Mouse (Mus musculus) CD4-positive, CD25-positive, alpha-beta regulatory T cell (primary cell): Measurements from ENCODE around the gene Steap1. TPM values are rescaled to one million over a fixed set of nuclear protein-coding genes. Genes with fewer than 3 reads are reported as not detected.

Experiments used
- polyA plus RNA-seq: library from polyadenylated mRNA; unstranded; fragments of 100-300 nt; shearing (Covaris generic); gene quantifications from one replicate; pipeline ENCODE4 v1.2.1, GENCODE M21; 2017

Gene Steap1
- polyA plus RNA-seq = not detected

GRCm38 (mm10) chr5:5748866-5749682 lies at the start of gene Steap1:
TSS of gene Steap1 (minus strand) at chr5:5749326.

GRCm38 (mm10) chr5:5693956-5694653 lies 55.0 kb downstream of the Steap1 start, which contains the start of gene Steap2:
TSS of gene Steap2 (minus strand) at chr5:5694578.

Other genes starting within 250 kb of the Steap1 start
- gene Cldn12, start 234.4 kb downstream of the Steap1 start, polyA plus RNA-seq = 1.1 TPM
- gene Gtpbp10, start 189.8 kb downstream of the Steap1 start, polyA plus RNA-seq = 10.6 TPM
- gene Gm8773, start 175.5 kb downstream of the Steap1 start, polyA plus RNA-seq = not detected
- 0.17 TPM for gene Cfap69, start 85.1 kb downstream of the Steap1 start, polyA plus RNA-seq
- 0.10 TPM for gene Steap2, start 54.7 kb downstream of the Steap1 start, polyA plus RNA-seq